Mouse (Mus musculus) layer of hippocampus, adult 8-10 months (tissue): ENCODE measurements around the gene Prr36. TPM values are rescaled to one million over a fixed set of nuclear protein-coding genes. Genes with fewer than 3 reads are reported as not detected.
A peak's percentile ranks its signal among the peaks of the same experiment; 100 is the strongest.
"Not testable (repeated sequence)": the region's sequence is repeated elsewhere in the genome, so short reads cannot be mapped to it uniquely, and the experiment has no call there.

Source experiments
- DNase-seq, 2 experiments: peaks; one replicate each; pipeline ENCODE4 v3.0.0; 2022; ENCODE audit warnings: low spot score in 2 of 2
- total RNA-seq, 4 experiments: library from RNA; stranded (reverse); gene quantifications; 2 replicates each; pipeline ENCODE4 v1.2.4; 2022

The Prr36 gene
- 10 to 100 TPM; 34.9 to 44.0 (median 40.0) TPM for total RNA-seq

DNA sequence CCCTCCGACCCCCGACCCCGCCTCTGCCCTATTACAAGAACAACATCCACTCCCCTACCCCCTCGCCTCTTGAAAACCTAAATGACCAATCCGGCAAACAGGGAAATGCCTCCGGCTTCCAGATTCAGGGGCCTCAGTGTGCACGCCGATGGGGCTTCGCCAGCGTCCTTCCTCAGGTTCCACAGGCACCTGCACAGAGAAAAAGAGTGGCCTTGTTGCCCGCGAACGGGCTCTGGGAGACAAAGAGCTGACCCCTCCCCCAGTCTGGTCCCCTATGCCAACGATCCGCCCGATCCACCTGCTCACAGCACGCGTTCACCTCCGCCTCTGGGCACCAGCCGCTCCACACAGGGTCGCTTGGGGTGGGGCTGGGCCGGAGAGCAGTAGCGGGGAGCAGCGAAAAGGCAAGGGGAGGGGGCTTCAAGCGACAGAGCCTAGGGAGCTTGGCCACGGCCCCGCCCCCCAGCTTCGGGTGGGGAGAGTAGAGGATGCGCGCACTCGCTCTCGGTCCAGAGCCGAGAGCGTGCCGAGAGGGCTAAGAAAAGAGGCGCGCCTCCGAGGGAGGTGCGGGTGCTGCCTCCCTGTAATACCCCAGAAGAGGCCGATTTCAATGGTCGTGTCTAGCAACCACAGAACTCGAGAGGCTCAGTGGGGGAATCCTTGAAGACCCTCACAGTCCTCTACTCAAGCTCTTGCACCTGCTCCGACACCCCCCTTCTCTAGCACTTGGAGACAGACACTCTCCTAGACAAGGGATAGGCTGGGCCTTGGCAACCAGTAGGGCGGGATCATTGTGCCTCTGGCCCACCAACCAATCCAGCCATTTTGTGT lies at the start of gene Prr36:
Gene Prr36 (minus strand): TSS at position 669 of the 831 bp plus-strand sequence.
- DNase-seq = peak; percentile 54 to 57

DNA sequence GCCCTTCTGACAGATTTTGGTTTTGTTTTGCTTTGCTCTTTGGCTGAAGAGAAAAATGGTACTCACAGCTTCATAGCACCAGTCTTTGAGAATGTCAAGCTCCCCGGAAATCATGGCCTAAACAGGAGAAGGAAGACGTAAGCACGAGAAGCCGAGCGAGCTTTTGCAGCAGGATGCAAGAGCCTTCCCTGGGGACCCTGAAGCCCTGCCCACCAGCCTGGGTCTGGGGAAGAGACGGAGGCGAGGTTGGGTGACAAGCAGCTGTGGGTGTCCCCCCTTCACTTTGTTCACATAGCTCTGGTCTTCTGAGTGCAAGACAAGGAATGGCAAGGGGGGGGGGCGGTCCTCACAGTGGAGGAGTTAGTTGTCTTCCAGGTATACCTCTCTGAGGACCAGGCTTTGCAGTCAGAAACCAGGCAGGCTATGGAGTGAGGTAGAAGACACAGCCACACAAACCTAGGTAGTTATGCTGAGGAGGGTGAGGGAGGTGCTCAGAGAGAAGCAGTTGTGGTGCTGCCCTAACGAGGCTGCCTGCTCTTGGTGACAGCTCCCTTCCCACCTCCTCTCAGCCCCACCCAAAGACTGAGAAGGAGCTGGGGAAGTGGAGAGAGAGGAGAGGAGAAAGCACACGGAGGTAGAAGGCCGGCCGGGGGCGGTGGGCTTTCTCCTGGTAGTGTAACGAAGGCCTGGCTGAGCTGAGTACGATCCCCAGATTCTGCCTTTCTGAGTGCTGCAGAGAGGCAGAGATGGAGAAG lies 48.1 kb upstream of the Prr36 start:
- no peak for DNase-seq

DNA sequence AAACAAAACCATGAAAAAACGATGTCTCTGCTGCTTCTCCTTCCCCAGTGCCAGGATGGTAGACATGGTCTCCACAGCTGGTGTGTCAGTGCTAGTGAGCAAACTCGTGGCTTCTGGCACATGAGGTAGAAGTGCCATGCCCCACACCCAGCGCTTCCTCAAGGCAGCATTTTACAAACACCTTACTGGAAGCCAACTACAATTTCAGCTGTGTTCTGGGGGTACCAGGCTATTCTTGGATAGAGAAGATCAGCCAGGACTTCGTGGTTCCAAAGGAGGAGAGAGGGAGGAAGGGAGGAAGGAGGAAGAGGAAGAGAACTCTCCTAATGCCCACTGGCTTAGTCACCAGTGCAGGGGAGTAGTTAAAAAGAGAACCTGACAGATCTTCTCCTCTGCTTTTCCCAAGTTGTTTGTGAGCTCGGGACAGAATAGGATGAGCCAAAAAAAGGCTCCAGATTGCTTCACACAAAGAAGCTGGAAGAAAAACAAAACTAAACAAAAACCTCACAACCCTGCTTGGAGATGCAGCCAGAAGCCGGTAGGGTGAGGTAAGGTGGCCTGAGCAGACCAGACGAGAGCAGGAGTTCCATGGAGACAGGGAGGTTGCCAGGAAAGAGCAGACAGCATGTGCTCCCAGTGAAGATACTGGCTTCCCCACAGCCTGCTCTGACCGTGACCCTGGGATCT lies 46.0 kb upstream of the Prr36 start:
- DNase-seq = no peak

DNA sequence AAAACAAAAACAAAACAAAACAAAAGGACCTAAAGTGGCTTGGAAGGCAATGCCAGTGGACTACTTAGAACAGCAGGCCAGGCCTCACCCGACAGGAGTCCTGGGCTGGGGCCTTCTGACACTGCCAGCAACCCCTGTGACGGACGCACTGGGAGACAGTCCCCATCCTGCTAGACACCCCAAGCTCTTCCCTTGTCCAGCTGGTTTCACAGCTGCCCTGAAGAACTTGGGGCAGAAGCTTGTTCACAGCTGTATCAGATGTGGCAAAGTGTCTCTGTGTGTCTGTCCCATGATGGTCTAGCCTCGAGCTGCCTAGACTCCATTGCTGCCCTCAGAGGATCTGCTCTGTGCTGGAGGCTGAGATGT lies 42.5 kb upstream of the Prr36 start:
- no peak for DNase-seq

DNA sequence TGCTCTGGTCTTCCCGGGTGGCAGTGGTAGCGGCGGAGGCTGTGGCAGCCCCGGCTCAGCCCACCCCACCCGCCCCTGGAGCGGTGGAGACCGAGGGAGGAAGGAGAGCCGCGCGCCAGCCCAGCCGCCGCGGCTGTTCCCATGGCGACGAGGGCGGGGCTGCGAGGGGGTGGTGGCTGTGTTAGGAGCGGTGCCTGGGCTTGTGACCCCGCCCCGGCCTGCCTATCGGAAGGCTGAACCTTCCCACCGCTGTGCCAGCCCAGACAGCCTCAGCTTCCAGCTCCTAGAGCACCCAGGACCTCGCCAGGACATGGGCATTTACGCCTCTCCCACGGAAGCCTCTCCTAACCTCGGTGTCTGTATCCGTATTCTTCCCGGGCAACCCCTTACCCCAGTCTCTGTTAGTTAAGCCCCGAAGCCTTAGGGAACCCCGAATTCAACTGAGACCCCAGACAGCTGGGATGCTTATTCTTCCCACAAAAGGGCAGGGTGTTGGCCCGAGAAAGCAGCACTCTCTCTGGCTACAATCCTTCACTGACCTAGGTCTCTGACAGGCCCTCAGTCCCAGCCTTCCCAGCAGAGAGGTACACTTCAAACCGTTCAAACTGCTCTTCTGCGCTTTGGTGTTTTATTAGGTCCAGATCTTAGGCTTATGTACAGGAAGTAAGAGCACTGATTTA lies 42.0 kb upstream of the Prr36 start, which contains the start of gene Ctxn1:
Gene Ctxn1 (minus strand): TSS at position 150 of the 680 bp plus-strand sequence.
- peak; percentile 88 to 89 for DNase-seq

DNA sequence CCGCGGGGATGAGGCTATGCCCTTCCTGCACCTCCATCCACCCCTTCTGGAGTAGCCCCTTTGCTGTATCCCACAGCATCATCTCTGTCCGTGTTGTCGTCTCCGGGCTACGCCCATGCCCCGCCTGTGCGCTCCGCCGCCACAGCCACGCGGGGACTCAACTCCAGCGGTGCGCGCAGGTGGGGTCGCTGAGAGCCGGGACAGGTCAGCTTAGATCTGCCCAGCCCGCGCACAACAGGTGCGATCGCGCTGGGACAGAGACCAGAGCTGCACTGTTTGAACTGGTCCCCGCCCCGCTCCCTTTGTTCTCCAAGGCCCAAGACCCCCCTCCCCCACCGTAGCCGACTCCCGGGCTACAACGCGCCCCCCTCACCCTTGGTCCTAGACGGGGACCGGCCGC lies 41.4 kb upstream of the Prr36 start:
- DNase-seq = peak in 1 of 2 experiments; percentile 59

DNA sequence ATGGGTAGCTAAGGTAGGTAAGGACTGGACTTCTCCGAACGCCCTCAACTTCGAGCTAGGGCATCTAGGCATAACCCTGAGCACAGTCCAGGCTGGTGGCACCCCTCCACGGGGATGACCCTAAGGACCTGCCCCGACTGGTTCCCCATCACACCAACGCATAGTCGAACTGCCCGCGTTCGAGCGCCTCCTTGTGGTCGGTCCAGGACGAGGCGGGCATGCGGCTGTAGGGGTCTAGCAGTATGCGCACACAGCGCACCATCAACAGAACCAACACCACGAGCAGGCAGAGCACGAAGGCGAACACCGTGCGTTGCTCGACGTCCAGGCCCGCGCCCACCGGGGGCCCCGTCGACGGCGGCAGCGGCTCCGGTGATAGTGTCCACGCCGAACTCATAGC lies 41.0 kb upstream of the Prr36 start:
- peak; percentile 83 for DNase-seq

DNA sequence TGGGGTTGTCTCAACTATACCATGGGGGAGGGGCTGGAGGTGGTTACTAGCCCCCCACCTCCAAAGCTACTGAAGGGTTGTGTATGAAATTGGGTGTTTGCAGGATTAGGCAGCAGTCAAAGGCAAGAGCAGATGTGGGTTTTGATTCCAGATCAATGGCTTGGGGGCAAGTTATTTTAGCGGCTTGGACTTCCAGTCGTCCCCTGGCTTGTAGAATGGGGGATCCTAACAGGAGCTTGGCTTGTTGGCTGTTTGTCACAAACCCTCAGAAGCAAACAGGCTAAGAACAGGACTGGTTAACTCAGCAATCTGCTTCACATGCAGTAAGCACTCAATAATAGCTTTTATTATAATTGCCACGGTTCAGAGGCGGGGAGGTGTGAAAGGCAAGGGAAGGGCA lies 40.1 kb upstream of the Prr36 start:
- peak in 1 of 2 experiments; percentile 25 for DNase-seq

DNA sequence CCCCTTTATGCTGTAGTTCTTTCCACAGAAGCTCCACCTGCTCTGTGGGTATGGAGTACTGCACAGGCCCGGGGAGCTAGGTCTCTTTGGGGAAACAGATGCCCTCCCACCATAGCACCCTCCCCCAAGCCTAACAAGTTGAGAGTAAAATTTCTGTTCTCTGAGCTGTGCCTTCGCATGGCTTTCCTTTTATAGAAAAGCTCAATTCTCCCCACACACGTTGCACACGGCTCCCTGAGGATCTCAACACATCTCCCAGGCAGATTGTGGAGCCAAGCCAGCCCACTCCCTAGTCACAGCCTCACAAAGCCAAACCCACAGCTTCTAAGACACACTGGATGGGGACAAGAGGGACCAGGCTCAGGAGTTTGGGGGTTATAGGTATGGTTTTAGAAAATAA lies 39.7 kb upstream of the Prr36 start:
- peak; percentile 89 to 90 for DNase-seq

DNA sequence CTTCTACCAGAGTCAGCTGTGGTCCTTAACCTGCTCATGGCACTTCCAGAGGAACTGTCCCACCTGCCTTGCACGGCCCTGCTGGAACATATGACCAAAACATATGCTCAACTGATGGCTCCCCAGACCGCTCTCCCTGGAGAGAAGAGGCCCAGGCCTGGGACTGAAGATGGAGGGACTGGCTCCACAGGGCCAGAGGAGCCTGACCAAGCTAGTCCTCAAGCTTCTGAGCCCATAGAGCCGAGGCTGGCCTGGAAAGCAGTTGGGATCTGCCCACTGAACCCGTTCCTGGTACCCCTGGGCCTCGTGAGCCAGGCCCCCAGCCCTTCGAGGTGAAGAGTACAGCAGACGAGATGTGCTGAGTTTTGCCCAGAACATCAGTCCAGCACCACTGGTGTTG lies 38.2 kb upstream of the Prr36 start:
- DNase-seq = not testable (repeated sequence)

DNA sequence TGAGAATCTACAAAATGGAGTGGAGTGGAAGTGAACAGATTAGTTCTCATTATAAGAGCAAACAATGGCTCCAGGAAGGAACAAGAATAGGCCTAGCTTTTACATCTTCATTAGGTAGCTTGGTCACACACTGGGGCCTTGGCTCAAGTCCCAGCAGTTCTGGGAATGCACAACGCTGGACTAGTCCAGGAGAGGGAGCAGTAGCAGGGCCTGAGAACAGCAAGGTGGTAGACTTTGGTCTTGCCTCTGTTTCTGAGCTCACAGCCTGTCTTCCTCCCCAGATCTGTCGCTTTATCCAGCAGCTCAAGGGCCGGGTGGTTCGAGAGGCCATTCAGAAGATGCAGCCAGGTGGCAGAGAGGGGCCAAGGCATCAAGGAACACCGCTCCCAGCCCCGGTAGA lies 36.7 kb upstream of the Prr36 start:
- peak in 1 of 2 experiments; percentile 67 for DNase-seq

DNA sequence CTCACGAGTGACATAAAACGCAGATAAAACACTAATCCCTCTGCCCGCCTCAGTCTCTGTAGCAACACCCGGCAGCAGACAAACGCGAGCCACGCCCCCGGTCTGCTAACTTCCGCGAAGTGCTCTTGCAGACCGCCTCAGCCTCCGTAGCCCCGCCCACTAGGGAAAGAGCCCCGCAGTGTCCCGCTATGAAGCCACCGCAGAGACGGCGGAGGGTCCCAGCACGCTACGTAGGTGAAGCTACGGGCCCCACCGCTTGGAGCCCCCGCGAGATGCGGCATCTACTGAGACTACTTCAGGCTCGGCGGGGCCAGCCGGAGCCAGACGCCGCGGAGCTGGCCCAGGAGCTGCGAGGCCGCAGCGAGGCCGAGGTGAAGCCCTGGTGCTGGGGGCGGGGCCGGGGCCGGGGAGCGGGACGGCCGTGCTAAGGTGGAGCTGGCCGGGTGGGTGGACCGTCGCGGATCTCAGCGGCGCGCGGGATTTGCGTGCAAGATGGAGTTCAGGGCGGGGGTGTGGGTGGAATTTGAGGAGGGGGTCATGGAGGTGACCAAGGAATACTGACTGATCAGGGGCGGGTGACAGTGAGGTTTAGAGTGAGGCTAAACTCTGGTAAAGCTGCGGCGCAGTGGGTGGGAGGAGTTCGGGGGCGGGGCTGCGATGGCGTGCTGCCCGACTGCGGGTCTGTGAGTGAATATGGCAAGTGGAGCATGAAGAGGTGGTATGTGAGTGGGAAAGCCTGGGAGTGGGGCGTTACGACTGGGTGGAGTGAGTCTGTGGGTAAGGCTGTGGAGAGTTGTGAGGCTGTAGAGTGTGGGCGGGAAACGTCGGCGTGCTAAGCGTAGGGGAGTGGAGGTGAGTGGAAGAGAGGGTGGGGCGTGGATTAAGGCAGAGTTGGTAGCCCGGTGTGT lies 35.9 kb upstream of the Prr36 start, which contains the start of gene Snapc2:
Gene Snapc2 (plus strand): TSS at position 147 of the 908 bp plus-strand sequence.
- peak; percentile 91 to 92 for DNase-seq

DNA sequence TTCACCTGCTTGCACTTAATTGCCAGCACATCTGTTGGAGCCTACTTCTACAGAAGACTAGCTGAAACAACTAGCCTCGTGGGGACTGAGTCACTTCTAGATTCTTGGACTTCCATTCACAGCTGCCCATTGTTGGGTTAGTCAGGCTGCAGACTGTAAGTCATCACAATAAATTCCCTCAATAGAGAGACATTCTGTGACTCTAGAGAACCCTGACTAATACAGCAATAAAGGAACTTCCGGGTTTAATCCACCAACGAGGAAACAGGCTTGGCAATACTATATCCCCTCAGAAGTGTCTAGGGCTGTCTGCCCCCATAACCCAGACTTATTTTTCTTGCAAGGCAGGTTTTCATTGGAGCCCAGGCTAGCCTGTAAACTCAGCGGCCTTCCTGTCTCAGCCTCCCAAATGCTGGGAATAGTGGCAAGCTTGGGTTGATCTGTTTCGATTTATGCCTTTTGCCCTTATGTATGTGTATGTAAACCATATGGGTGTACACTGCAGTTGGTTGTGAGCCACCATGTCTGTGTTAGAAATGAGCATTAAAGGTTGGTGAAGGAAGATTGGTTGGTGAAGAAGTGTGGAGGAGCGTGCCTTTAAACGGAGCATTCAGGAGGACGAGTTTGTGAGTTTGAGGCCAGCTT lies 35.0 kb upstream of the Prr36 start:
- no peak for DNase-seq

DNA sequence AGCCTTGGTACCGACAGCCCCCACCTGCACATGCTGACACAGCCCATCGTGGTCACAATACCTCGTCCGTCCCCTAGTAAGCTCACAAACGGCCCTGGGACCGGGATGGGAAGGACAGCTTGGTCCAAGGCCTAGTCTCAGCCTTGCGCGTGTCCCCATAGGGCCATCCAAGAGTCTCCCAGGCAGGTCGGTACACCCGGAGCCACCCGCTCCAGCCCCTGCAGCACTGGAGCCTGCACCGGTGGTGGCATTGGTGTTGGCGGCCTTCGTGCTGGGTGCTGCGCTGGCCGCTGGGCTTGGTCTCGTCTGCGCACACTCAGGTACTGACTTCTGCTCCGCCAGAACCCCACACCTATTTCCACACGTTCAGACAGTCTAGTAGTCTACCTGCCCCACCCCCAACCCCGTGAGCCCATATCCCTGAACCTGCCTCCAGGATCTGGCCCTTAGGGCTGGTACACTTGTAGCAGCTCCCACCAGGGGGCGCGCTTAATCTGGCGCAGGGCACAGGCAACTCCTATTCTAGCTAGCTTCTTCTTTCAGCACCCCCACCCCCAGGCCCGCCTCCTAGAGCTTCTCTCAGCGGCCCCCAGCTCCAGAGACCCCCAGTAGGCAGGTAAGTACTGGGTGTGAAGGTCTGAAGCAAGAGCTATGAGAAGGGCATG lies 33.2 kb upstream of the Prr36 start:
- peak; percentile 79 to 85 for DNase-seq

DNA sequence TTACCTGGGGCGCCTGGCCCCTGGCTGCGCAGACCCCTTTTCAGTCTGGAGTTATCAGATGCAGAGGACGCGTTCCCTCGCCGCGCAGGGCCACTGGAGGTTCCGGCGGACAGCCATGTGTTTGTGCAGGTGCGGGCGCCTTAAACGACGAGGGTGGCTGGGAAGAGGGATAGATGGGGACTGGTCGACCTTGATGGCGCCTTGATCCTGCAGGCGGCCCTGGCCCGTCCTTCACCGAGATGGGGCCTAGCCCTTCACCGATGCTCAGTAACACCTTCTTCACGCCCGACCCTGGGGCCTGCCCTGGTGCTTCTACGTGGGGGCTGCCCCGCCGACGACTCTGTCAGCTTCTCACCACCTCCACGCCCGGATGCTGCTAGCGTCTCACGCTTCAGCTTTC lies 32.0 kb upstream of the Prr36 start:
- no peak for DNase-seq

DNA sequence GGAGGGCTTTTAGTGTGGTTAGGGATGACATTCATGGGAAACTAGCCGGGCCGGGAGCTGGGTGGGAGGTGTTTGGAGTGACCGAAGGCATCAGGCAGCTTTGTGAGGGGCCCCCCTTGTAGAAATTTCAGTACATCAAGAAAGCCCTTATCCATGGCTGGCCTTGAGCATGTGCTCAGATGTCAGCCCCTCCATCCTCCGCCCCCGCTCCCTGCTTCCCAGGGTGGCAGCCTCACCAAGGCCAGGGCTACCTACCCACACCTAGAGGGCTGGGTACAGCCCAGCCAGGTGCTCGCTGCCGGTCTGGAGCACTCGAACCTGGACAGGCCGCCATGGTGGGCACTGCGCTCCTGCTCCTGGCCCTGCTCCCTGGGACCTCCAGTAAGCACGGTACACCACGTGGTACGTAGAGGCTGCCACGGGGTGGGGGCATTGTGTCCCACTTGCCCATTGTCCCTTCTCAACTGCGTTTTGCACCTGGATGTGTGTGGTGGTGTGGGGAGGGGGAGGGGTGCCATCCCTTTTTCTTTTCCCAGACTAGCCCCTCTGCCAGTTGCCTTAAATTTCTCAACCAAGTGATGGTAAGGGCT lies 30.8 kb upstream of the Prr36 start, which contains the start of gene Tgfbr3l:
Gene Tgfbr3l (plus strand): TSS at position 264 of the 590 bp plus-strand sequence.
- DNase-seq = no peak

DNA sequence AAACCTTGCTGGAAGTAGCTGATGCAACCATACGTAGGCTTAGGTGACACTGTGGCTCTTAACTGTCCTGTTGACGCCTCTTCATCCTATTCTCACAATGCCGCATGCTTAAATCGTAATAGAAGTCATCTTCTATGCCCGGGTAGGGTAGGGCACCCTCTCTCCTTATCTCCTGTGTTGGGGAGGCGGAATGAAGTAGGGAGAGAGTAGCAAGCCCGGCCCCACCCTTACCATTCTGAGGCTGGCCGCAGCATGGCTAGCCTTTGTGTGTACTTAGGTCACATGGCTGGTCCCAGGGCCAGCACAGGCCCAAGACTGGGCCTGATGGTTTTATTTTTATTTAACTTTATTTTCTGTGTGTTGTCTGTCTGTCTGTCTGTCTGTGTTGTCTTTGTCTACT lies 30.0 kb upstream of the Prr36 start:
- DNase-seq = no peak

DNA sequence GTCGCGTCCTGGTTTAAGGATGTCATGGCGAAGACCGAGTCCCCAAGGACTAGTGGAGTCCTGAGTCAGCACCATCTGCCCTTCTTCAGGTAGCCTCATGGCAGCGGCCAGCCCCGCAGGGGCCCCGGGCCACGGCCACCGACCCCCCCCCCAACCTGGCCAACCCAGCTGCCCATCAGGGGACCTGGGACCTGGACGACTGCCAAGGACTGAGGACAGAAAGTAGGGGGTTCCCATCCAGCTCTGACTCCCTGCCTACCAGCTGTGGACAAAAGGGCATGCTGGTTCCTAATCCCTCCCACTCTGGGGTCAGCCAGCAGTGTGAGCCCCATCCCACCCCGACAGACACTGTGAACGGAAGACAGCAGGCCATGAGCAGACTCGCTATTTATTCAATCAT lies 28.5 kb upstream of the Prr36 start:
- no peak for DNase-seq

DNA sequence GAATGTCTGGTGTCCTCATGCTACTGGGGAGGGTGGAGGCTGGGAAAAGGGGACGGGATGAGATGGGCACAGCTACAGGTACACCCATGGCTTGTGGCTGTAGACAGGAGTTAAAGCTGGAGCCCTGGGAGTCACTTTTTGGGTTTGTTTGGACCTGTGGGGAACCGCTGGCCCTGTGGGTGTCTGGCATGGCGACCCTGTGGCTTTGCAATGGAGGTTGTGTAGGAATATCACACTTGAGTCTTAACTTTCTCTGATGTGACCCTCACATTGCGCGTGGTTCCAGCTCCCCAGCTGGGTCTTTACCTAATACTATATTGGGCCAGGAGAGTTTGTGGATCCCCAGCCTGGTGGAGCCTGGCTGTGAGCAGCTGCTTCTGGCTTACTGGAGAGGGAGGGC lies 27.8 kb upstream of the Prr36 start:
- DNase-seq = no peak
